Mouse (Mus musculus) cerebellum, adult 2 months (tissue): ENCODE measurements around the gene Ap1g2. TPM values are rescaled to one million over a fixed set of nuclear protein-coding genes. Genes with fewer than 3 reads are reported as not detected.

ENCODE experiments used
- DNase-seq, 2 experiments: peaks; one replicate each; pipeline ENCODE4 v3.0.0; 2021
- H3K27ac ChIP-seq: fragments of 200-500 bp; 2 replicates; pipeline ENCODE4 v1.5.1; 2012; ENCODE audit warnings: low read length, control low read depth, inconsistent platforms; ENCODE audit not compliant: insufficient read depth
- H3K27me3 ChIP-seq: fragments of 200-500 bp; 2 replicates; pipeline ENCODE4 v1.6.1; 2012; ENCODE audit warnings: inconsistent platforms, mild to moderate bottlenecking, low read length, moderate library complexity; ENCODE audit not compliant: control insufficient read depth, insufficient read depth
- H3K4me1 ChIP-seq: fragments of 200-500 bp; 2 replicates; pipeline ENCODE4 v1.6.1; 2011; ENCODE audit warnings: low read length; ENCODE audit not compliant: control insufficient read depth, insufficient read depth
- H3K4me3 ChIP-seq: fragments of 200-500 bp; replicated peaks from 2 replicates; pipeline ENCODE3; 2011; ENCODE audit warnings: mild to moderate bottlenecking, low read depth, low read length, control low read depth; ENCODE audit not compliant: insufficient read depth
- CTCF ChIP-seq: fragments of 200-500 bp; IDR thresholded peaks from 2 replicates; pipeline ENCODE4 v1.5.1; 2011; ENCODE audit warnings: low read depth, mild to moderate bottlenecking, control low read depth, low read length, moderate library complexity, borderline replicate concordance; ENCODE audit not compliant: insufficient read depth
- POLR2A ChIP-seq: fragments of 200-500 bp; IDR thresholded peaks from 2 replicates; pipeline ENCODE4 v1.6.1; 2011; ENCODE audit warnings: low read length, control low read depth, borderline replicate concordance; ENCODE audit not compliant: insufficient read depth
- WGBS: fragments of 180-500 bp; shearing (Covaris S2); methylation state at CpG from one replicate; pipeline ENCODE4 v1.1.7; 2018; 5-methylcytosine and 5-hydroxymethylcytosine counted together
- polyA plus RNA-seq: library from polyadenylated mRNA; depleted of rRNA; stranded (reverse); fragments of >200 nt; gene quantifications from 2 replicates; pipeline ENCODE4 v1.2.3, GENCODE M21; 2012

Ap1g2 gene
- polyA plus RNA-seq, 1 experiment = 19.1 TPM

DNA sequence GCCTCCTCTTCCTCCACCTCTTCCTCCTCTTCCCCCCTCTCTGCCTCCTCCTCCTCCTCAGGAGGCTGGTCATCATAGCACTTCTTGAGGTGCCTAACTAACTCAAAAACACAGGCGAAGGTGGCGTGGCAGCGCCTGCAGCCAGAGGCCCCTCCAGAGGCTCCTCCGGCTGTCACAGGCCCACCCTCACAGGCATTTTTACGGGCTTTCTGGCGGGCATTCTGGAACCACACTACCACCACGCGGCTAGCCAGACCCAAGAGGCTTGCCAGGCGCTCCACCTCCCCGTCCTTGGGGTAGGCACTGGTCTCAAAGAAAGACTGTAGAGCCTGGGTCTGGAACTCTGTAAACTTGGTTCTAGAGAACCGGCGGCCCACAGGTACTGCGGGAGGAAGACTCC is 41.0 kb downstream of the Ap1g2 start:
- Histone ChIP-seq H3K4me1 (peaks cover 64% of the 10 kb centered on the region), H3K27ac (peak overlapping the region; percentile 95), H3K27me3 (no peaks in the 10 kb centered on the region), H3K4me3 (peak overlapping the region; percentile 56)
- TF ChIP-seq CTCF = no peak
- TF ChIP-seq POLR2A = no peak
- peak in 1 of 2 experiments; percentile 63 for DNase-seq
- WGBS = 41% methylated on average over 13 of the region's 13 CpGs

DNA sequence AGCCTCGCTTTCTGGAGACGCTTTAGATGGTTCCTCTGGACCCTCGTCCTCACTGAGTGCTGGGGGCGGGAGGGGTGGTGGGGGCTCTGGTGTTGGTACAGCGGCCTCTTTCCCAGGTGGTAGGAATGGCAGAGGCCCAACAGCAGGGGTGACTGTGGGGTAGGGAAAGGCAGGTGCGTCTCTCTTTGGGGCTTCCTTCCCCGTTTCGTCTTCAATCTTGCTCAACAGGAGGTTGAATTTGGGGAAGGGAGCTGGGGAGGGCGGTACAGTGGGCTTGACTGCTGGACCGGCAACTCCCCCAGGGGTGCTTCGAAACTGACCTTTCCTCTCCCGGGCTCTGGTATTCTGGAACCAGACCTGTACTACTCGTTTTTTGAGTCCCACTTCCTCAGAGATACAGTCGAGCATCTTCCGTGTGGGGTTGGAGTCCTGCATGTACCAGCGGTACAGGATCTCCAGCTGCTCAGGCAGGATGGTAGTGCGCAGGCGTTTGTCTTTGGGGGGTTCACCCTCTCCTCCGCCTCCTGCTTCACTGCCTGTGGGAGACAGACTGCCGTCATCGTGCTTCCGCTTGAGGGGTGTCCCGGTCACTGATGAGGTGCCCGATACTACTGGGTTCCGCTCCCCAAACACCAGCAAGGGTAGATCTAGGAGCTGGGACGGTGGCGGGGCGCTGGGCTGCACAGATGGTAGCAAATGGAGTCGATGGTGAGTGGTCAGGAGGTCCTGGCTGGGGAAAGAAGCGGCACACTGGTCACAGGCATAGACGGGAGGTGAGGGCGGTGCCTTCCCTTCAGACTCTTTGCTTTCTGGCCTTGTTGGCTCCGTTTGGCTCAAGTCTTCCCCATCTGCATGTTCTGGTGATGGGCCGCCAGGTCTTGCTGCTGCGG is 41.7 kb downstream of the Ap1g2 start:
- DNase-seq = peak; percentile 71 to 75
- WGBS = 21% methylated on average over 35 of the region's 35 CpGs
- Histone ChIP-seq H3K4me3 (peak overlapping the region; percentile 56), H3K27me3 (no peaks in the 10 kb centered on the region), H3K27ac (peak overlapping the region; percentile 95), H3K4me1 (peaks cover 64% of the 10 kb centered on the region)
- TF ChIP-seq CTCF (no peak), POLR2A (no peak; the same call in 1 of the 2 replicates)

DNA sequence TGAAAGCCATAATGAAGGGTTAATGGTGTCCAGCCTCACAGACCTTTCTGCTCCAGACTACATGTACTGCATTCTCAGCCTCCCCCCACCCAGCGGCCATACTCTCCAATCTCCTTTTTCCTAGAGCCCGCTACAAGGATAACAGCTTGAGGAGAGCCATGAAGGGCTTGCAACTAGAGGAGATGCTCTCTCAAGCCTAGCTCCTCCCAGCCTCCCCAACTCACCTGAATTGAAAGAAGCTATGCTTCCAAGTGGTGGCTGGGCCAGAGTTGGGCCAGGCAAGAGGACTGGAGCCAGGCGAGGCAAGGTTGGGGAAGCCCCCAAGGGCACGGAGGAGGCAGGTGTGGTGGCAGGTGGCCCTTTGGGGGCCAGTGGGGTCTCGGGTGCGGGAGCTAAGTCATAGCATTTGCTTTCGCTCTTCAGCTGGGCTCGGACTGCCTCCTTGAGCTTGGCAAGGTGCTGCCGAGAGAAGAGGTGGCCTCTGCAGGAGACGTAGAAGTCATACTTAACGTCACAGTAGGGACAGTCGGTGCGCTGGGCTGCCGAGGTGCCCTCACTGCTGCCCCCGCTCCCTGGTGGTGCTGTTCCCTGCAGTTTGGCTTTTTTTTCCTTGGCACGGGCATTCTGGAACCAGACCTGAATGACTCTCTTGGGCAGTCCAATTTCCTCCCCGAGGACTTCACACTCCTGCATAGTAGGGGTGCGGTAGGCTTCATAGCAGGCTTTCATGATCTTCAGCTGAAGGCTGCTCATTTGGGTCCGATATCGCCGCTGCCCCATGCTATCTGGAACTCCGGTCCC is 42.6 kb downstream of the Ap1g2 start:
- peak overlapping the region; percentile 95 for H3K27ac ChIP-seq
- H3K4me1 ChIP-seq = peaks cover 65% of the 10 kb centered on the region
- DNase-seq = peak; percentile 74 to 76
- TF ChIP-seq CTCF = no peak
- no peak for TF ChIP-seq POLR2A
- WGBS = 9% methylated on average over 22 of the region's 22 CpGs
- peak overlapping the region; percentile 56 for H3K4me3 ChIP-seq
- no peaks in the 10 kb centered on the region for H3K27me3 ChIP-seq

DNA sequence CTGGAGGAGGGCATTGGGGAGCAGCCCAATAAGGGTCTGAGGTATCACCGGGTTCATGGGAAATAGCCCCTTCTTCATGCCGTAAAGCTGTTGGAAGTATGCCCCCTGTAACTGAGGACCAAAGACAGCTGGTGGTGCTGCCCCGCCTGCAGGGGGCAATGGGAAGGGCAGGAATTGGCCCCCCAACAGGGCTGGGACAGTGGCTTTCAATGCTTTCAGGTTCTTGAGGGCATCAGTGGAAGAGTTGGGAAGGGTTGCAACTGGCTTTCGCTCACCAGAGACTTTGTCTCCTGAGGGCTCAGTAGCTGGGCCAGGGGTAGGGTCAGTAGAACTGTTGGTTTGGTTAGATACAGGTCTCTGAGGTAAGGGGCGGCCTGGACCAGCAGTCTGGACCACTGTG is 43.3 kb downstream of the Ap1g2 start:
- TF ChIP-seq CTCF (no peak), POLR2A (no peak)
- peak in 1 of 2 experiments; percentile 35 for DNase-seq

DNA sequence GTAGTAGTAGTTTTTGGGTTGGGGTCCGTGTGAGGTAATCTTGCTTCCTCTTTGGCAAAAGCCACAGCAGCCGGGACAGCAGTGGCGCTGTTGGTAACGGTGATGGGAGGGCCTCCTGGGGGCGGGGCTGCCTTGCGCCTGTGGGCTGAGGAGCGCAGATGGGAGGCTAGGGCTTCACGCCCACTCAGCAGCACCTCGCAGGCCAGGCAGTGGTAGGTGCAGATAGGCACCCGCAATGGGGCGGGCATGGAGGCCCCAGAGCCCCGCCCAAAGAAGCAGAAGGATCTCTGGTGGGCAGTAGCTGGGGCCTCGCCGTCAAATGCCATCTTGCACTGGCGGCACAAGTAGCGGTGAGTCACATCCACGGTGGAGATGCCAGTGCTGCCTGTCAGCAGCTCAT is 43.8 kb downstream of the Ap1g2 start:
- TF ChIP-seq CTCF (no peak), POLR2A (0 out of 2 replicates have a peak, but pooled peaks have one; percentile 24)
- whole genome bisulfite sequencing = 8% methylated on average over 17 of the region's 17 CpGs

More for the DNA sequence above, 43.3 kb downstream of the Ap1g2 start:
- Histone ChIP-seq H3K27me3 (no peaks in the 10 kb centered on the region), H3K4me3 (peak overlapping the region; percentile 56), H3K4me1 (peaks cover 58% of the 10 kb centered on the region), H3K27ac (peak overlapping the region; percentile 95)
- 60% methylated on average over 5 of the region's 5 CpGs for WGBS

DNA sequence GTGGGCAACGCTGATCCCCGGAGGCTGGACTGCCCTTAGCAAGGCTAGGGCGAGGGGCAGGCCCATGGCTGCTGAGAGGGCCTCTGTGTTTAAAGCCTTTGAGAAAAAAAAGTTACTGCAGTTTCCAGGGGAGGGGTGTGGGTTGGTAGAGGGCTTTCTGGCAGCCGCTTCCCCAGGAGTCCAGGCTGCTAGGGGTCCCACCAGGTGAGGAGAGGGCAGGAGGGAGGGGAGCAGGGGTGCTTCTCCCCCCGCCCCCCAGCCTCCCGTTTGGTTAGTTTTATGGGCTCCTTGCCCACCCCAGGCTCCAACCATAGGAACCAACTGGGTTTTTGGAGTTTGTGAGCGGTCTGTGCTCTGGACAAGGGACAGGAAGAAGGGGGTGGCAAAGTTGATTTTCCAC is 44.5 kb downstream of the Ap1g2 start:
- 44% methylated on average over 7 of the region's 7 CpGs for WGBS
- no peak overlapping the region for H3K27ac ChIP-seq
- no peak for TF ChIP-seq POLR2A
- TF ChIP-seq CTCF = no peak
- no peaks in the 10 kb centered on the region for H3K27me3 ChIP-seq
- H3K4me1 ChIP-seq = peaks cover 47% of the 10 kb centered on the region
- no peak overlapping the region for H3K4me3 ChIP-seq
- DNase-seq = peak in 1 of 2 experiments; percentile 33

More for the DNA sequence above, 43.8 kb downstream of the Ap1g2 start:
- DNase-seq = peak; percentile 78 to 81
- peak overlapping the region; percentile 56 for H3K4me3 ChIP-seq
- peaks cover 53% of the 10 kb centered on the region for H3K4me1 ChIP-seq
- H3K27ac ChIP-seq = peak overlapping the region; percentile 95
- H3K27me3 ChIP-seq = no peaks in the 10 kb centered on the region

DNA sequence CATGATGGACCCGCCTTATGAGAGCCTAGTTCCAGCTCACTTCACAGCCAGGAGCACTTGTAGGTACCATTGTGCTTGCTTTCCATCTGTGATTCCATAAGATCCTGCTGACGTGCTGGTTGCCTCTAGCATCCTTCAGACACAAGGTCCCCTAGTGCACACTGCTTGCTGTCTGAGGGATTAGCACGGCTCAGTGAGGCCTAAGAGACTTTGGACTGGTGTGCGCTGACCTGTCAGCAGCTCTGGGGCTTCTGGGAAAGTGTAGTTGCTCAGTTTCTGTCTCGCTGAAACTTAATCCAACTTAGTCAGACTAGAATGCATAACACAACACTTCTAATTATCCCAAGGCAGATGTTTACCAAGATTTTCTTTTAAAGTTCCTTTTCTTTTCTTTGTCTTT is 46.5 kb downstream of the Ap1g2 start:
- no peak for DNase-seq
- Histone ChIP-seq H3K27me3 (no peaks in the 10 kb centered on the region), H3K27ac (peak overlapping the region; percentile 41), H3K4me1 (peaks cover 35% of the 10 kb centered on the region), H3K4me3 (peak overlapping the region; percentile 8)
- TF ChIP-seq POLR2A (no peak), CTCF (no peak)
- WGBS = 20% methylated on average over 5 of the region's 5 CpGs
